Mouse (Mus musculus): ENCODE data around the gene Lpar6.

The Lpar6 gene

DNA sequence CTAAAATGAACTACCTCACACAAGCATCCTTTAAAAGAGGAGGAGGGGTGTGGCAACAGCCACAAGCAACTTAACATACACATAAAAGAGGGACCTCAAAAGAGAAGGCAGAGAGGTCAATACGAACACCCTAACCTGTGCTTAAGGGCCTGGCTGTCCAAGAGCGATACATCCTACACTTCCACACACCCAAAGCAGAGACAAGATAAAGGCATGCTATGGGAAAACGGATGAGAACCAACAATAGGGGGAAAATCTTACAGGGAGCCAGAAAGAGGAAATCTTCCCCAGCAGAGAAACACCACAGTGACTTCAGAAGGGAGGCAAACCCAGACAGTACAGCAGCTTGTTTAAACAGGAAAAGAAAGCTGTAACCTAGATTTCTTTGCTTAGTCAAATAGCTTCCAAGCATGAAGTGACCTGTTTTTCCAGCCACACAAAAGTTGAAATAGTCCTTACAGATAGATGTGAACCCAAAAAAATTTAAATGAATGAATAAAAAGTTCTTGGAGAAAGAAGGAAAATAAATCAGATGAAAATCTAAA, 17.8 kb downstream of the Lpar6 start:
- DNase-seq (ENCODE audit: low spot score), result peak; percentile 24

DNA sequence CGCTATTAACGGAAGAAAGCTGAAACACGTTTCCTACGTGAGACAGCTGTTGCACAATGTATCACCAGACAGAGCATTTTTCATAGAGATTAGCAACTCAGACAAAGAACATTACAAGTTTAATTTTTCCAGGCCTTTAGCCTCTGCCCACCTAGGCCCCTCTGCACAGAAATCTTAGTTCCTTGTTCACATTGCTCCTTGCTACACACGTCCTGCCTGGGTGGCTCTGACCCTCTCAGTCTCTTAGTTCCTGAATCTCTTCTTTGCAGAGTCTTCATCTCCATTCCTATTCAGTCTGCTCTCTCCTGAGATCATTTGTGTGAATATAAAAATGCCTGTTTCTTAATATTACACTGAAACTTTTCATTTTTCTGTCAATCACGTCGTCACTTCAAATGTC, 19.7 kb downstream of the Lpar6 start:
- no peak for DNase-seq (ENCODE audit: low spot score)

DNA sequence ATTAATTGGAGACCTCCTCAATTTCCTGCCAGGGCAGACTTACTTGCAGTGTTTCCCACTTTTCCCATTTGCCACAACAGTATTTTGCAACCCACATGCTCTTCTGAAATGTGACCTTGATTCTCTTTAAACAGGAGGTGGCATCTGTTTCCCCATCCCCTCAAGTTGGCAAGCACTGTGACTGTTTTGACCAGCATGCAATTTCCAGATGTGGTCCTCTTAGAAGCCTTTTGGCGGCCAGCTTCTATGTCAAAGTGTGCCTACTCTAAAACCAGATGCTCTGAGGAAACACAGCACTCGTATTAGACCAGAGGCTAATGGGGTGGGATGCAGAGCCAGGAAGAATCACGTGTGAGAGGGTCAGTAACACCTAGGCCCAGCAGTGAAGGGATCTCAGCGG, 20.5 kb downstream of the Lpar6 start:
- no peak for DNase-seq (ENCODE audit: low spot score)

- DNase-seq (ENCODE audit: low spot score), result no peak
Observed at GRCm38 (mm10) chr14:73262210-73262609, 24.5 kb downstream of the Lpar6 start.

DNA sequence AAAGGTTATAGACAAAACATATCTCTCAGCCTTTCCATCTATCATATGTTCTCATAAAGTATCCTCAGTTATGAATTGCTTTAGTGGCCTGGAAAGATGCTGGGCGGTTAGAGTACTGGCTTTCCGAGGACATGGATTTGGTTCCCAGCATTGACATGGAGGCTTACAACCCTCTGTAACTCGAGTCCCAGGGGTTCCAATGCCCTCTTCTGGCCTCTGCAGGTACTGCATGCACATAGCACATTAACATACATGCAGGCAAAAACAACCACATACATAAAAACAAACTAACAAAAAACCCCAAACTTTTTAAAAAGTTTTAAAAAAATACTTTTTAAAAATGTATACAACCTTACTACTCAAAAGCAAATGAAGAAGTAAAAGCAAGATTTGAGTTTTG, 28.5 kb downstream of the Lpar6 start:
- DNase-seq (ENCODE audit: low spot score), result peak; percentile 37

DNA sequence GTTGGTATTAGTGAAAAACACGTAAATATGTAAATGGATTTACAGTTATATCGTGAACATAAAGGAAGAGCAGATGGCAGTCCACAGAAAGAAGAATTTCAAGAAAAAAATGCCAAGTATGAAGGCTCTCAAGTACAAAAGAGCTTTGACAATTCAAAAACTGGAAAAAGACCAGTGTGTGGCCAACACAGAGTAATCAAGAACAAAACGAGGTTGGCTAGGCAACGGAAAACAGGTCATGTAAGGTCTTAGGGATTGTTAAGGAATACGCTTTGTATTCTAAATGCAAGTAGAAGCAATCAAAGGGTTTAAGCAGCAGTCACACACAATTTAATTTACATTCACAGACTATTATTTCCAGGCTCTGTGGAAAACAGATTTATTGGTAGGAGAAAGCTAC, 34.1 kb downstream of the Lpar6 start:
- DNase-seq (ENCODE audit: low spot score), result no peak

- DNase-seq (ENCODE audit: low spot score), result no peak
Observed at GRCm38 (mm10) chr14:73279096-73279495, 41.4 kb downstream of the Lpar6 start.

DNA sequence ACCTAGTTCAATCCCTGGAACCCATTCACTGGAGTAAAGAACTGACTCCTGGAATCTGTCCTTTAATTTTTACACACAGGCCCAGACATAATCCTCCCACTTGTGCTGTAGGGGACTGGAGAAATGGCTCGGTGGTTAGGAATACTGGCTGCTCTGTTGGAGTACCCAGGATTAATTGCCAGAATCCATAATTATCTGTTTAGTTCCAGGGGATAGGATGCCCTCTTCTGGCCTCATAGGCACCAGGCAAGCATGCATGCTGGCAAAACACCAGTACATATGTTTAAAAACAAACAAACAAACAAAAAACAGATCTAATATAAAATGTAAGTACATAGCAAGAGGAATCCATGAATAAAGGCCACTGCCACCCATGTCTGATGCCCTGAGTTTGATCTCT, 43.3 kb downstream of the Lpar6 start:
- no peak for DNase-seq (ENCODE audit: low spot score)

DNA sequence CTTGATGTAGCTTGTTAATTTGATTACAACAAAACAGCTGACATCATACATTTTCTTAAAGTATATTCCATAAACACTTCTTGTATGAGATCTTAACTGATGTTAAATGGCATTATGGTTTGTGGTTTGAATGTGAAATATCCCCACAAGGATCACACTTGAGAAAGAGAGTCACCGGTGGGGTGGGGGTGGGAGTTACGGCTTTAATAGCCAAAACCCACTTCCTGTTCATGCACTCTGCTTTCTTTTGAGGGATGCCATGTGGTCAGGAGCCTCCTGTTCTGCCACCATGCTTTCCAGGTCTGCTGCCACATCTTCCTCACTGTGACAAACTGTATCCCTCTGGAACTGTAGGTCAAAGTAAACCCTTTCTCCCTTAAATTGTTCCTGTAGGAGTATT, 52.2 kb downstream of the Lpar6 start:
- DNase-seq (ENCODE audit: low spot score), result peak; percentile 33

- no peak for DNase-seq (ENCODE audit: low spot score)
Observed at GRCm38 (mm10) chr14:73292434-73292833, 54.7 kb downstream of the Lpar6 start.

Data from T-cell, adult 2 months (primary cell).